Mouse (Mus musculus): ENCODE measurements around the gene Hsph1. TPM values are rescaled to one million over a fixed set of nuclear protein-coding genes. Genes with fewer than 3 reads are reported as not detected.

The Hsph1 gene
- polyA plus RNA-seq, 2 experiments = 23.5 to 33.5 TPM

GRCm38 (mm10) chr5:149617776-149618425 lies 18.3 kb downstream of the Hsph1 start:
- WGBS (ENCODE audit: insufficient replicate concordance) = 78% methylated on average over 6 of the region's 6 CpGs

GRCm38 (mm10) chr5:149616817-149617216 lies 19.4 kb downstream of the Hsph1 start:
- peaks cover 40% of the 10 kb centered on the region for H3K36me3 ChIP-seq (replicated peaks; ENCODE audit: control insufficient read depth, insufficient read depth, low read depth)
- no peaks in the 10 kb centered on the region for H3K9me3 ChIP-seq (ENCODE audit: control insufficient read depth, low read length)
- no peak overlapping the region for H3K27ac ChIP-seq
- WGBS (ENCODE audit: insufficient replicate concordance) = 79% methylated on average over 10 of the region's 10 CpGs
- ATAC-seq (ENCODE audit: insufficient read depth) = no peak
- no peak overlapping the region for H3K4me3 ChIP-seq (ENCODE audit: insufficient read depth in 1 of 2, low read depth in 2 of 2, low read length in 2 of 2)
- H3K4me2 ChIP-seq (ENCODE audit: low read depth) = no peak overlapping the region
- no peaks in the 10 kb centered on the region for H3K4me1 ChIP-seq (replicated peaks; ENCODE audit: control insufficient read depth in 2 of 2, insufficient read depth in 2 of 2, low read length in 1 of 2)
- H3K27me3 ChIP-seq (ENCODE audit: control insufficient read depth, insufficient read depth, low read length) = no peaks in the 10 kb centered on the region
- TF ChIP-seq CTCF (IDR thresholded peaks at IDR 0.05; ENCODE audit: low read depth) (no peak), EP300 (IDR thresholded peaks at IDR 0.05; ENCODE audit: low read depth) (no peak)
- no peak overlapping the region for H3K9ac ChIP-seq (replicated peaks)
- DNase-seq (ENCODE audit: low read depth in 3 of 3, low spot score in 3 of 3) = no peak

More at GRCm38 (mm10) chr5:149617776-149618425, 18.3 kb downstream of the Hsph1 start:
- no peak overlapping the region for H3K4me3 ChIP-seq (ENCODE audit: insufficient read depth in 1 of 2, low read depth in 2 of 2, low read length in 2 of 2)
- H3K9ac ChIP-seq (replicated peaks) = no peak overlapping the region
- H3K9me3 ChIP-seq (ENCODE audit: control insufficient read depth, low read length) = no peaks in the 10 kb centered on the region
- H3K27me3 ChIP-seq (ENCODE audit: control insufficient read depth, insufficient read depth, low read length) = no peaks in the 10 kb centered on the region
- no peak overlapping the region for H3K4me2 ChIP-seq (ENCODE audit: low read depth)
- ATAC-seq (ENCODE audit: insufficient read depth) = no peak
- TF ChIP-seq EP300 (IDR thresholded peaks at IDR 0.05; ENCODE audit: low read depth) (no peak), CTCF (IDR thresholded peaks at IDR 0.05; ENCODE audit: low read depth) (no peak)
- H3K36me3 ChIP-seq (replicated peaks; ENCODE audit: control insufficient read depth, insufficient read depth, low read depth) = peaks cover 45% of the 10 kb centered on the region
- no peak for DNase-seq (ENCODE audit: low read depth in 3 of 3, low spot score in 3 of 3)
- H3K4me1 ChIP-seq (replicated peaks; ENCODE audit: control insufficient read depth in 2 of 2, insufficient read depth in 2 of 2, low read length in 1 of 2) = no peaks in the 10 kb centered on the region
- no peak overlapping the region for H3K27ac ChIP-seq

GRCm38 (mm10) chr5:149616138-149616537 lies 20.0 kb downstream of the Hsph1 start:
- H3K9ac ChIP-seq (replicated peaks) = no peak overlapping the region
- no peaks in the 10 kb centered on the region for H3K4me1 ChIP-seq (replicated peaks; ENCODE audit: control insufficient read depth in 2 of 2, insufficient read depth in 2 of 2, low read length in 1 of 2)
- TF ChIP-seq CTCF (IDR thresholded peaks at IDR 0.05; ENCODE audit: low read depth) (no peak), EP300 (IDR thresholded peaks at IDR 0.05; ENCODE audit: low read depth) (no peak)
- H3K27me3 ChIP-seq (ENCODE audit: control insufficient read depth, insufficient read depth, low read length) = no peaks in the 10 kb centered on the region
- DNase-seq (ENCODE audit: low read depth in 3 of 3, low spot score in 3 of 3) = no peak
- H3K4me3 ChIP-seq (ENCODE audit: insufficient read depth in 1 of 2, low read depth in 2 of 2, low read length in 2 of 2) = no peak overlapping the region
- WGBS (ENCODE audit: insufficient replicate concordance) = 74% methylated on average over 1 of the region's 1 CpGs
- peaks cover 34% of the 10 kb centered on the region for H3K36me3 ChIP-seq (replicated peaks; ENCODE audit: control insufficient read depth, insufficient read depth, low read depth)
- H3K4me2 ChIP-seq (ENCODE audit: low read depth) = no peak overlapping the region
- ATAC-seq (ENCODE audit: insufficient read depth) = no peak
- no peak overlapping the region for H3K27ac ChIP-seq
- H3K9me3 ChIP-seq (ENCODE audit: control insufficient read depth, low read length) = no peaks in the 10 kb centered on the region

- H3K27me3 ChIP-seq (ENCODE audit: control insufficient read depth, insufficient read depth, low read length) = no peaks in the 10 kb centered on the region
- WGBS (ENCODE audit: insufficient replicate concordance) = 75% methylated on average over 10 of the region's 10 CpGs
- H3K9ac ChIP-seq (replicated peaks) = no peak overlapping the region
- H3K27ac ChIP-seq = no peak overlapping the region
- TF ChIP-seq CTCF (IDR thresholded peaks at IDR 0.05; ENCODE audit: low read depth) = no peak
- no peak for TF ChIP-seq EP300 (IDR thresholded peaks at IDR 0.05; ENCODE audit: low read depth)
- H3K4me2 ChIP-seq (ENCODE audit: low read depth) = no peak overlapping the region
- DNase-seq (ENCODE audit: low read depth in 3 of 3, low spot score in 3 of 3) = no peak
- no peaks in the 10 kb centered on the region for H3K4me1 ChIP-seq (replicated peaks; ENCODE audit: control insufficient read depth in 2 of 2, insufficient read depth in 2 of 2, low read length in 1 of 2)
- no peak for ATAC-seq (ENCODE audit: insufficient read depth)
- H3K36me3 ChIP-seq (replicated peaks; ENCODE audit: control insufficient read depth, insufficient read depth, low read depth) = peaks cover 11% of the 10 kb centered on the region
- no peak overlapping the region for H3K4me3 ChIP-seq (ENCODE audit: insufficient read depth in 1 of 2, low read depth in 2 of 2, low read length in 2 of 2)
- no peaks in the 10 kb centered on the region for H3K9me3 ChIP-seq (ENCODE audit: control insufficient read depth, low read length)
These were observed 23.4 kb downstream of the Hsph1 start for GRCm38 (mm10) chr5:149612740-149613139.

GRCm38 (mm10) chr5:149612165-149612518 lies 24.0 kb downstream of the Hsph1 start:
- 63% methylated on average over 3 of the region's 3 CpGs for WGBS (ENCODE audit: insufficient replicate concordance)
- no peaks in the 10 kb centered on the region for H3K27me3 ChIP-seq (ENCODE audit: control insufficient read depth, insufficient read depth, low read length)

More at GRCm38 (mm10) chr5:149612165-149612518, 24.0 kb downstream of the Hsph1 start:
- H3K9me3 ChIP-seq (ENCODE audit: control insufficient read depth, low read length) = no peaks in the 10 kb centered on the region
- peaks cover 5% of the 10 kb centered on the region for H3K36me3 ChIP-seq (replicated peaks; ENCODE audit: control insufficient read depth, insufficient read depth, low read depth)
- no peak overlapping the region for H3K4me2 ChIP-seq (ENCODE audit: low read depth)
- no peak overlapping the region for H3K27ac ChIP-seq
- ATAC-seq (ENCODE audit: insufficient read depth) (no peak), DNase-seq (ENCODE audit: low read depth in 3 of 3, low spot score in 3 of 3) (no peak)
- H3K4me3 ChIP-seq (ENCODE audit: insufficient read depth in 1 of 2, low read depth in 2 of 2, low read length in 2 of 2) = no peak overlapping the region
- H3K4me1 ChIP-seq (replicated peaks; ENCODE audit: control insufficient read depth in 2 of 2, insufficient read depth in 2 of 2, low read length in 1 of 2) = no peaks in the 10 kb centered on the region
- H3K9ac ChIP-seq (replicated peaks) = no peak overlapping the region
- TF ChIP-seq EP300 (IDR thresholded peaks at IDR 0.05; ENCODE audit: low read depth) (no peak), CTCF (IDR thresholded peaks at IDR 0.05; ENCODE audit: low read depth) (no peak)

Data from liver, embryonic 14.5 days (tissue).